Mouse (Mus musculus) mouse embryonic stem cell (cell line): Measurements from ENCODE around the gene Tssk4.

Experiments used
- in situ Hi-C, 2 experiments: fragments of 300-500 bp; cut with MboI; formaldehyde crosslinking; loops; 1 replicate in 1 of 2; 3 replicates in 1 of 2; pipeline ENCODE4 v1.14.3; 2019 to 2020; ENCODE audit warnings: low sequenced_read_pairs in 2 of 2, low pct_unique_long_range_greater_than_20kb in 1 of 2, mixed read lengths in 1 of 2; ENCODE audit not compliant: unreplicated experiment in 1 of 2

Gene Tssk4

GRCm38 (mm10) chr14:55701131-55701530 lies 51.1 kb downstream of the Tssk4 start:
- in situ Hi-C loops, result no loop called here
